Mouse (Mus musculus): ENCODE data around the gene Exoc4. TPM values are rescaled to one million over a fixed set of nuclear protein-coding genes. Genes with fewer than 3 reads are reported as not detected.

Exoc4 gene
- total RNA-seq, 2 experiments from 2014 or later, result 72.2 to 76.3 TPM

Other genes starting within 250 kb of the Exoc4 start
- 10 to 100 TPM; 84.2 to 84.4 TPM for gene Chchd3, start 188.8 kb upstream of the Exoc4 start, total RNA-seq (2021)